Mouse (Mus musculus) bone marrow macrophage, adult 2 months (primary cell): ENCODE data around the gene Speg. TPM values are rescaled to one million over a fixed set of nuclear protein-coding genes. Genes with fewer than 3 reads are reported as not detected.
A peak's percentile ranks its signal among the peaks of the same experiment; 100 is the strongest.

ENCODE experiments used
- H3K27ac ChIP-seq: 2 replicates; pipeline ENCODE4 v1.5.1; 2012; ENCODE audit warnings: low read depth, low read length; ENCODE audit not compliant: insufficient read depth
- H3K4me1 ChIP-seq: 2 replicates; pipeline ENCODE4 v1.6.1; 2012; ENCODE audit warnings: low read length; ENCODE audit not compliant: control insufficient read depth, insufficient read depth
- H3K4me3 ChIP-seq: 2 replicates; pipeline ENCODE4 v1.5.1; 2012; ENCODE audit warnings: mild to moderate bottlenecking, low read length, moderate library complexity; ENCODE audit not compliant: insufficient read depth
- CTCF ChIP-seq: IDR thresholded peaks from 2 replicates; pipeline ENCODE4 v1.5.1; 2012; ENCODE audit warnings: low read depth, mild to moderate bottlenecking, low read length, moderate library complexity
- POLR2A ChIP-seq: IDR thresholded peaks from 2 replicates; pipeline ENCODE4 v1.6.1; 2012; ENCODE audit warnings: mild to moderate bottlenecking, low read depth, low read length, borderline replicate concordance
- polyA plus RNA-seq: library from polyadenylated mRNA; stranded (reverse); fragments of >200 nt; gene quantifications from 2 replicates; pipeline ENCODE4 v1.2.4, GENCODE M21; 2012; ENCODE audit not compliant: missing spikeins, insufficient read depth, insufficient read length

The Speg gene
- polyA plus RNA-seq, 1 experiment, result 36.2 TPM

- Histone ChIP-seq H3K4me3 (no peak overlapping the region), H3K27ac (no peak overlapping the region), H3K4me1 (no peaks in the 10 kb centered on the region)
- TF ChIP-seq CTCF, result no peak
- TF ChIP-seq POLR2A, result no peak
Measured at GRCm38 (mm10) chr1:75365510-75366137, 9.5 kb upstream of the Speg start.

GRCm38 (mm10) chr1:75369360-75369983 lies 5.6 kb upstream of the Speg start:
- no peak overlapping the region for H3K27ac ChIP-seq
- TF ChIP-seq CTCF (no peak), POLR2A (no peak)
- no peak overlapping the region for H3K4me3 ChIP-seq
- H3K4me1 ChIP-seq, result no peaks in the 10 kb centered on the region

GRCm38 (mm10) chr1:75369984-75370660 lies 5.0 kb upstream of the Speg start:
- Histone ChIP-seq H3K27ac (no peak overlapping the region), H3K4me3 (no peak overlapping the region), H3K4me1 (no peaks in the 10 kb centered on the region)
- TF ChIP-seq CTCF, result no peak
- TF ChIP-seq POLR2A, result no peak

- Histone ChIP-seq H3K4me3 (no peak overlapping the region), H3K27ac (no peak overlapping the region), H3K4me1 (no peaks in the 10 kb centered on the region)
- TF ChIP-seq CTCF, result peak; percentile 51
- TF ChIP-seq POLR2A, result no peak
Measured at GRCm38 (mm10) chr1:75371317-75372095, 3.6 kb upstream of the Speg start.

GRCm38 (mm10) chr1:75372450-75372849 lies 2.6 kb upstream of the Speg start:
- TF ChIP-seq CTCF (no peak), POLR2A (no peak)
- Histone ChIP-seq H3K4me3 (no peak overlapping the region), H3K27ac (no peak overlapping the region)

GRCm38 (mm10) chr1:75373276-75373675 lies 1.8 kb upstream of the Speg start:
- no peak for TF ChIP-seq POLR2A
- TF ChIP-seq CTCF, result no peak
- Histone ChIP-seq H3K4me1 (no peaks in the 10 kb centered on the region), H3K4me3 (no peak overlapping the region), H3K27ac (no peak overlapping the region)

More at GRCm38 (mm10) chr1:75372450-75372849, 2.6 kb upstream of the Speg start:
- no peaks in the 10 kb centered on the region for H3K4me1 ChIP-seq

DNA sequence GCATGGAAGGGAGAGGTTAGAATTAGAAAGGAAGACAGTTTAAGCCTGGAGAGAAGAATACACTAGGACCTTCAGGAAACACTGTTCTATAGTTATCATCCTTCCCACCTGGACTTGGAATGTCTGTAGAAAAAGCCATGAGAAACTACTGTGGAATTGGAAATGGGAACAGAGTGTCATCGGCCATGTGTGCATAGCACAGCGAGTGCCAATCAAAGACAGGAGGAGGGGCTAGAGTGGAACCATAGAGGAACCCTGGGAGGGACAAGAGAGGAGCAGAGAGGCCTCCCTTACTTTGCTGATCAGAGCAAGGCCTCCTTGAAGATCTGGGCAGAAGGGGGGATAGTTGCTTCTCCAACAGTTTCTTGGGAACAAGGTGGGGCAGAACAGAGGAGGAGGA lies 4.1 kb downstream of the Speg start:
- TF ChIP-seq CTCF, result no peak
- no peak for TF ChIP-seq POLR2A
- Histone ChIP-seq H3K27ac (no peak overlapping the region), H3K4me1 (no peaks in the 10 kb centered on the region), H3K4me3 (no peak overlapping the region)

DNA sequence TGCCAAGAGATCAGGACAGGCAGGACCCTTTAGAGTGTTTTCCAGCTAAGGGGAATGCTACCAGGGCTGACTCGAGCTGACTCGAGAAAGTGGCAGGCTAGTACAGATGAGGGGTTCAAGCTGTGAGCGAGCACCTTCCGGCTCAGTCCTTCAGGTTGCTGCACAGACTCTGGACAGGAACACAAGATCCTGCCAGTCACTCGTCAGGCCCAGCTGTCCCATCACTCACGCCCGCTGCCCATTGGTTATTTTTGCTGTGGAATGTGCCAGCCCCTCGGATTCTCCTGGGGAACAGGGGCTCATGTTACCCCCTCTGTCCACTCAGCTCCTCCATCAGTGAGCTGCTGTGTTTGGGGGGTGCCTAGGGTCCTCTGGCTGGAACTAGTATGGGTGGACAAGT lies 4.8 kb downstream of the Speg start:
- TF ChIP-seq CTCF (no peak), POLR2A (no peak)
- no peak overlapping the region for H3K27ac ChIP-seq
- H3K4me3 ChIP-seq, result no peak overlapping the region
- no peaks in the 10 kb centered on the region for H3K4me1 ChIP-seq

DNA sequence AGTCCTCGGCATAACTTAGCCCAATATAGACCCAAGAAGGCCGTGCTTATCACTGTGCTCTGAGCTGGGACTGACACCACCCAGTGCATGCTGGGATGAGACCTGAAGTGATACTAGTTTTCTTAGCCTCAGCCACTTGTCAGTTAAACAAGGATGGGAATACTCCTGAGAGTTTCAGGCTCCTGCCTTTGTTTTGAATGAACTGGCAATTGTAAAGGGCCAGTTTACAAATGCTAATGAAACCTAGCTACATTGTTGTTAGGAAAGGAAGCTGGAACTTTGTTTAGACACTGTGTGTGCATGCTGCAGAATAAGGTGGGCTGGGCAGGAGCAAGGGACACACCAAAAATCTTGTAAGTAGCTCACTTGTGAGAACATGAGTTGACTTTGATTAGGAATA lies 5.9 kb downstream of the Speg start:
- no peaks in the 10 kb centered on the region for H3K4me1 ChIP-seq
- TF ChIP-seq POLR2A, result no peak
- TF ChIP-seq CTCF, result no peak
- no peak overlapping the region for H3K27ac ChIP-seq
- no peak overlapping the region for H3K4me3 ChIP-seq
